Mouse (Mus musculus) spleen, adult 2 months (tissue): ENCODE measurements around the gene Eps15l1. TPM values are rescaled to one million over a fixed set of nuclear protein-coding genes. Genes with fewer than 3 reads are reported as not detected.

ENCODE experiments used
- DNase-seq, 2 experiments: peaks; one replicate each; pipeline versions ENCODE4 v3.0.0 to v3.0.0-alpha.2; 2012 to 2021; ENCODE audit warnings: low spot score in 2 of 2, low read depth in 1 of 2
- H3K27ac ChIP-seq: fragments of 200-500 bp; 2 replicates; pipeline ENCODE4 v1.5.1; 2012; ENCODE audit warnings: low read length, inconsistent platforms; ENCODE audit not compliant: insufficient read depth
- H3K27me3 ChIP-seq: fragments of 200-500 bp; 2 replicates; pipeline ENCODE4 v1.6.1; 2012; ENCODE audit warnings: mild to moderate bottlenecking, moderate library complexity, low read length, inconsistent platforms; ENCODE audit not compliant: control insufficient read depth, insufficient read depth
- H3K36me3 ChIP-seq: fragments of 200-500 bp; 2 replicates; pipeline ENCODE4 v1.6.1; 2012; ENCODE audit warnings: mild to moderate bottlenecking, low read length, inconsistent platforms; ENCODE audit not compliant: control insufficient read depth, insufficient read depth
- H3K4me1 ChIP-seq: fragments of 200-500 bp; 2 replicates; pipeline ENCODE4 v1.6.1; 2011; ENCODE audit warnings: inconsistent platforms; ENCODE audit not compliant: control insufficient read depth, insufficient read depth, insufficient read length
- H3K4me3 ChIP-seq: fragments of 200-500 bp; 2 replicates; pipeline ENCODE4 v1.5.1; 2011; ENCODE audit warnings: mild to moderate bottlenecking, inconsistent platforms; ENCODE audit not compliant: insufficient read depth, insufficient read length; ENCODE audit errors: extremely low read depth
- CTCF ChIP-seq: fragments of 200-500 bp; IDR thresholded peaks from 2 replicates; pipeline ENCODE4 v1.5.1; 2011; ENCODE audit warnings: mild to moderate bottlenecking, inconsistent platforms; ENCODE audit not compliant: insufficient read depth, insufficient read length, insufficient replicate concordance; ENCODE audit errors: extremely low read depth
- POLR2A ChIP-seq: fragments of 200-500 bp; IDR thresholded peaks from 2 replicates; pipeline ENCODE4 v1.6.1; 2011; ENCODE audit warnings: low read depth, low read length, inconsistent platforms
- WGBS: fragments of 180-500 bp; shearing (Covaris S2); methylation state at CpG from one replicate; pipeline ENCODE4 v1.1.7; 2018; 5-methylcytosine and 5-hydroxymethylcytosine counted together
- polyA plus RNA-seq: library from polyadenylated mRNA; depleted of rRNA; stranded (reverse); fragments of >200 nt; gene quantifications from 2 replicates; pipeline ENCODE4 v1.2.3, GENCODE M21; 2012; rRNA removed

The Eps15l1 gene
- polyA plus RNA-seq, 1 experiment = 36.9 TPM

DNA sequence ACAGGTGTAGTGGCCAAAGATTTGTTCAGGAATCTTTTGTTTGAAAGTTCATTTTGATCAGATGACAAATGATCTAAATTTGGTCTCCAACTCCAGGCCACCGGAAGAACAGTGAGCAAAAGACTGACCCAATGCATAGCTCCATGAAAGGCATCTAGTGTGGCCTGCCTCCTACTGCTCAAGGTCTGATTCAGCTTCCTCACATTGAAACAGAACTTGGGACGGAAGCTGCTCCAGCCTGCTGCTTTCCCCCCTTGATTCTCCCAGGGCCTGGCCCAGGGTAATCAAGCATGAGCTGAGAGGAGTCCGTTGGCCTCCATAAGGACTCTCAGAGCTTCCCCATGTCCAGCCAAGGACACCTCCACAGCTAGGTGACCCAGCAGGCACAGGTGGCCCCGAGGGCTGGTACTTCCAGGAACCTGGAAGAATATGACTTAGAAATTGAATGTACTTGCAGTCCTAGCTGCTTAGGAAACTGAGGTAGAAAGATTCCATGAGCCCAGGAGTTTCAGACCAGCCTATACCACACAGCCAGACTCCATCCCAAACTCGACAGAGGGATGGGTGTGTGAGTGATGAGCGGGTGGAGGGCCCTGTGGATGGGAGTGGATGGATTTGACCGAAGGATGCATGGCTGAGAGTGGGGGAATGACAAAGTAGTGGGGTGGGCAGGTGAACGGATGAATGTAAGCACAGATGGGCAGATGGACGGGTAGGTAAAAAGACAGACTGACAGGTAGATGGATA lies 120.4 kb downstream of the Eps15l1 start:
- Histone ChIP-seq H3K27me3 (no peaks in the 10 kb centered on the region), H3K4me3 (no peak overlapping the region)
- WGBS = 87% methylated on average over 9 of the region's 9 CpGs

DNA sequence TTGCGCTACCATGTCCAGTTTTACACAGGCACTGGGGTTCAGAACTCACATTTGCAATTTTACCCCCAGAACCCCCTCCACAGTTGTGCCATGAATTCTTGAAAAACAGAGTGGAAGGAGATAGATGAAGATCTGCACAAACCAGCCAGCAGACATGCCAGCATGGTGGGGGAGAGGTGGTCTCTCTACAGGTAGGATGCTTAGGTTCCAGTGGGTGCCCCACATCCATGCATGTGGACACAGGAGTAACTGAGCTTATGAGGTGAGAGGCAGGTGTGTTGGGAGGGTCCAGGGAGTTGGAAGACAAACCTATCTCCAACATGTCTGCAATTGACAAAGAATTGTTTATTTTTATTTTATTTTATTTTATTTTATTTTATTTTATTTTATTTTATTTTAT lies 122.3 kb downstream of the Eps15l1 start:
- no peaks in the 10 kb centered on the region for H3K27me3 ChIP-seq
- no peak overlapping the region for H3K27ac ChIP-seq
- DNase-seq = no peak
- peaks cover 18% of the 10 kb centered on the region for H3K4me1 ChIP-seq
- no peaks in the 10 kb centered on the region for H3K36me3 ChIP-seq
- 89% methylated on average over 1 of the region's 1 CpGs for WGBS
- H3K4me3 ChIP-seq = no peak overlapping the region
- no peak for TF ChIP-seq CTCF
- TF ChIP-seq POLR2A = no peak

More for the DNA sequence above, 120.4 kb downstream of the Eps15l1 start:
- Histone ChIP-seq H3K27ac (no peak overlapping the region), H3K36me3 (no peaks in the 10 kb centered on the region), H3K4me1 (peaks cover 17% of the 10 kb centered on the region)
- TF ChIP-seq CTCF (no peak), POLR2A (no peak)
- DNase-seq = no peak

DNA sequence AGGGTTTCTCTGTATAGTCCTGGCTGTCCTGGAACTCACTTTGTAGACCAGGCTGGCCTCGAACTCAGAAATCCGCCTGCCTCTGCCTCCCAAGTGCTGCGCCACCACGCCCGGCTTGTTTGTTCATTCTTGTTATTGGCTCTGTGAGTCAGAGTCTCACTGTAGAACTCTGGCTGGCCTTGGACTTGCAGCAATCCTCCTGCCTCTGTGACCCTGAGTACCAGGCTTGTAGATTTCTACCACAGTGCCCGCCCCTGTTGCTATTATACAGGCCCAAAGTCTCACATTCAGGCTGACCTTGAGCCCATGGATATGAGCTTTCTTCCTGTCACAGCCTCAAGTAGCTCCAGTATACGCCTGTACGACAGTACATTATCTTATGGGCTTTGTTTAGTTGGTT lies 124.7 kb downstream of the Eps15l1 start:
- peaks cover 9% of the 10 kb centered on the region for H3K4me1 ChIP-seq
- no peak overlapping the region for H3K4me3 ChIP-seq
- peak overlapping the region; percentile 32; the same call in 1 of the 2 replicates for H3K27ac ChIP-seq
- H3K27me3 ChIP-seq = no peaks in the 10 kb centered on the region
- TF ChIP-seq CTCF (no peak), POLR2A (no peak)
- no peak for DNase-seq
- 92% methylated on average over 8 of the region's 8 CpGs for WGBS
- H3K36me3 ChIP-seq = no peaks in the 10 kb centered on the region

DNA sequence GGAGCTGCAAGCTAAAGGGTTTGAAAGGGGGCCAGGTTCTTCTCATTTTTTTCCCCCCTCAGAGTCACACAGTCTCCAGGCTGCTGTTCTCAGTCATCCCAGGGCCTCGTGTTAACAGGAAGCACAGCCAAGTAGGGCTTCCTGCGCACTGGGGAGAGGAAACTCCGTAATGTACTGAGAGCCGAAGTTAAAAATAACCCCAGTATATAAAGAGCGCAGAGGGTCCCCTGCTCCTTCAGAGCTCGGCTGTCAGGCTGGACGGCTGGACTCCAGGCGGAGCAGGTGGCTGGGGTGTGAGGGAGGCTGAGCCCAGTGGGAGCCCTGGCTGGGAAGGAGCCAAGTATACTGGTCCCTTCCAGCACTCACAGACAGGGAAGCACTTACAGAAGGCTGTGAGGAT lies 125.6 kb downstream of the Eps15l1 start:
- no peaks in the 10 kb centered on the region for H3K36me3 ChIP-seq
- H3K4me1 ChIP-seq = peaks cover 12% of the 10 kb centered on the region
- peak overlapping the region; percentile 86 for H3K27ac ChIP-seq
- H3K27me3 ChIP-seq = no peaks in the 10 kb centered on the region
- peak in 1 of 2 experiments; percentile 48 for DNase-seq
- WGBS = 7% methylated on average over 8 of the region's 8 CpGs
- no peak overlapping the region for H3K4me3 ChIP-seq
- TF ChIP-seq CTCF (no peak), POLR2A (no peak; the same call in 1 of the 2 replicates)

DNA sequence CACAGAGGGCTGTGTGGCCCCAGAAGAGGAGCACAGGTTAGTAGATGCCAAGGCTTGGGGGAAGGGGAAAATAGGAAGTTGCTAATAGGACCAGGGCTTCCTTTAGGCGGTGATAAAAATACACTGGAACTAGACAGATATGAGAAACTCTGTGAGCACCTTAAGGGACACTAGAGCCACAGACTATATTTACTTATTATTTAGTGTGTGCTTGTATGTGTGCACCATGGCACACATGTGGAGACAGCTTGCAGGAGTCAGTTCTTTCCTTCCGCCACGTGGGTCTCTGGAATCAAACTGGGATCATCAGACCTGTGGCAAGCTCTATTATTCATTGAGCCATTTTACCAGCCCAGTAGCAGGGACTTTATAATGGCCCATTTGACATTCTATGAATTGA lies 126.1 kb downstream of the Eps15l1 start:
- H3K27me3 ChIP-seq = no peaks in the 10 kb centered on the region
- no peak for TF ChIP-seq POLR2A
- no peak for TF ChIP-seq CTCF
- peak overlapping the region; percentile 17; the same call in 1 of the 2 replicates for H3K27ac ChIP-seq
- H3K36me3 ChIP-seq = no peaks in the 10 kb centered on the region
- H3K4me3 ChIP-seq = no peak overlapping the region
- WGBS = 34% methylated on average over 3 of the region's 3 CpGs
- DNase-seq = no peak
- peaks cover 12% of the 10 kb centered on the region for H3K4me1 ChIP-seq

DNA sequence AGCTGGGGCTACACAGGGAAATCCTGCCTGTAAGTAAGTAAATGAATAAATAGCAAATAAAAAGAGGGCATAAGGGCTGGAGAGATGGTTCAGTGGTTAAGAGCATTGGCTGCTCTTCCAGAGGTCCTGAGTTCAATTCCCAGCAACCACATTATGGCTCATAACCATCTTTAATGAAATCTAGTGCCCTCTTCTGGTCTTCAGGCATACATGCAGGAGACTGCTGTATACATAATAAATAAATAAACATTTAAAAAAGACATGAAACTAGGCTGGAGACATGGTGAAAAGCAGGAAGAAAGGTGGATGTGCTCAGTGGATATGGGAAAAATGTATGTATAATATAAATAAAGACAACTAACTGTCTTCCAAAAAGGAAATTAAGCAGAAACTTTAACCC lies 128.0 kb downstream of the Eps15l1 start:
- no peaks in the 10 kb centered on the region for H3K36me3 ChIP-seq
- peaks cover 12% of the 10 kb centered on the region for H3K4me1 ChIP-seq
- H3K27me3 ChIP-seq = no peaks in the 10 kb centered on the region
- no peak for DNase-seq
- H3K4me3 ChIP-seq = no peak overlapping the region
- TF ChIP-seq CTCF (no peak), POLR2A (no peak)
- H3K27ac ChIP-seq = no peak overlapping the region

DNA sequence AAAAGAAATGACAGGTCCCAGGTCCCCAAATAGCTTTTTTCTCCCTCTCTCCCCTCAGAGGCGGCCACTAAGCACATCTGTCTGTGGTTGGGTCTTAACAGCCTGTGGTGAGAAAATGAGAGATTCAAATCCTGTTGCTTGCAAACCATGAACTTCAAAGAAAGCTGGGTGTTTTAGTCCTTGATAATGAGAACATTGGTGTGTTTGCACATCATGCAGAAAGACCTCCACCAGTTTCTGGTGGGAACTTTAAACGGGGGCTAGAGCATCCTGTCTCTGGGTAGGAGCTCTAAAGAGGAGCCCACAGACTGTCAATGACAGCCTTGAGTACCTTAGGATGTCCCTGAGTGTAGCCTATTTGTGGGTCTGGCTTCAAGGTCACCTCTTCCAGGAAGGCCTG lies 130.2 kb downstream of the Eps15l1 start:
- no peak for DNase-seq
- 11% methylated on average over 2 of the region's 2 CpGs for WGBS
- TF ChIP-seq CTCF (no peak), POLR2A (no peak)
- peaks cover 10% of the 10 kb centered on the region for H3K4me1 ChIP-seq
- no peak overlapping the region for H3K27ac ChIP-seq
- no peak overlapping the region for H3K4me3 ChIP-seq
- no peaks in the 10 kb centered on the region for H3K27me3 ChIP-seq
- no peaks in the 10 kb centered on the region for H3K36me3 ChIP-seq

Other genes with a start within 250 kb of the Eps15l1 start
- 16.6 and 21.4 TPM in 2 replicates for gene Hsh2d, start 231.8 kb downstream of the Eps15l1 start, polyA plus RNA-seq
- gene Cib3, start 208.6 kb downstream of the Eps15l1 start, polyA plus RNA-seq = 0.16 and 0.61 TPM in 2 replicates
- gene Gm11034, start 207.8 kb downstream of the Eps15l1 start, polyA plus RNA-seq = not detected in 2 replicates
- 29.8 and 31.3 TPM in 2 replicates for gene Fam32a, start 201.7 kb downstream of the Eps15l1 start, polyA plus RNA-seq
- 97.4 and 105 TPM in 2 replicates for gene Ap1m1, start 181.4 kb downstream of the Eps15l1 start, polyA plus RNA-seq
- gene Gm10282, start 116.2 kb downstream of the Eps15l1 start, polyA plus RNA-seq = 1.4 and 1.7 TPM in 2 replicates
- 219 and 378 TPM in 2 replicates for gene Klf2, start 102.4 kb downstream of the Eps15l1 start, polyA plus RNA-seq
- 0.11 TPM in 1 of 2 replicates, not detected in the other for gene Calr3, start 22.4 kb upstream of the Eps15l1 start, polyA plus RNA-seq
- 10.9 and 11.1 TPM in 2 replicates for gene 1700030K09Rik, start 22.4 kb upstream of the Eps15l1 start, polyA plus RNA-seq
- 63.6 and 71.2 TPM in 2 replicates for gene Cherp, start 53.8 kb upstream of the Eps15l1 start, polyA plus RNA-seq
- 55.2 and 71.0 TPM in 2 replicates for gene Slc35e1, start 71.2 kb upstream of the Eps15l1 start, polyA plus RNA-seq
- 11.2 and 16.7 TPM in 2 replicates for gene Med26, start 126.8 kb upstream of the Eps15l1 start, polyA plus RNA-seq
- 28.1 and 31.1 TPM in 2 replicates for gene Smim7, start 149.6 kb upstream of the Eps15l1 start, polyA plus RNA-seq
- gene Tmem38a, start 150.6 kb upstream of the Eps15l1 start, polyA plus RNA-seq = 5.6 and 5.9 TPM in 2 replicates
- 0.11 and 0.15 TPM in 2 replicates for gene Nwd1, start 225.3 kb upstream of the Eps15l1 start, polyA plus RNA-seq